Mouse (Mus musculus): ENCODE measurements at regions not wholly inside any gene's neighbourhood (a gene's known extent, or its start where the extent isn't known, plus 50 kb on each side); places are given as distances from the start of the nearest gene placed in this dataset.
"Not testable (repeated sequence)": the region's sequence is repeated elsewhere in the genome, so short reads cannot be mapped to it uniquely, and the experiment has no call there.

DNA sequence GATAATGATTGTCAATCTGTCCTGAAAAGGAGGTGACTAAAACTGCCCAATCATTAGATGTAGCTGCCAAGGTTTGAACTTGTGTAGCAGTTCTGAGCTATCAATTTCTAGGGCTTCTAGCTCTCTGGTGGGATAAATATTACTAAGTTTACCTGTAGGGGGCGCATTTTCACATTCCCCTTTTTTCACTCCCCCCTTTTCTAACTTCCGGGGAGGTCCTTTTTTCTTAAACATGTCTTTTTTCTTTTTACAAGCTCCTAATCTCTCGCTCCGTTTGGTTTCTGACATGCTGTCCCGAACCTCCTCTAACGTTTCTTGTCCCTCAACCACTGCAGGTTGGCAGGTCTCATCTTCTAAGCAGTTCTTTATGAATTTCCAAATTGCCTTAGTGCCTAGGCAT lies 2129.0 kb downstream of the Cntnap5b start:
- not testable (repeated sequence) for ATAC-seq (replicated peaks in 1 of 2; ENCODE audit: insufficient read depth in 1 of 2, low FRiP score in 2 of 2, low TSS enrichment in 1 of 2, low read depth in 1 of 2, poor library complexity in 2 of 2, severe bottlenecking in 2 of 2)

DNA sequence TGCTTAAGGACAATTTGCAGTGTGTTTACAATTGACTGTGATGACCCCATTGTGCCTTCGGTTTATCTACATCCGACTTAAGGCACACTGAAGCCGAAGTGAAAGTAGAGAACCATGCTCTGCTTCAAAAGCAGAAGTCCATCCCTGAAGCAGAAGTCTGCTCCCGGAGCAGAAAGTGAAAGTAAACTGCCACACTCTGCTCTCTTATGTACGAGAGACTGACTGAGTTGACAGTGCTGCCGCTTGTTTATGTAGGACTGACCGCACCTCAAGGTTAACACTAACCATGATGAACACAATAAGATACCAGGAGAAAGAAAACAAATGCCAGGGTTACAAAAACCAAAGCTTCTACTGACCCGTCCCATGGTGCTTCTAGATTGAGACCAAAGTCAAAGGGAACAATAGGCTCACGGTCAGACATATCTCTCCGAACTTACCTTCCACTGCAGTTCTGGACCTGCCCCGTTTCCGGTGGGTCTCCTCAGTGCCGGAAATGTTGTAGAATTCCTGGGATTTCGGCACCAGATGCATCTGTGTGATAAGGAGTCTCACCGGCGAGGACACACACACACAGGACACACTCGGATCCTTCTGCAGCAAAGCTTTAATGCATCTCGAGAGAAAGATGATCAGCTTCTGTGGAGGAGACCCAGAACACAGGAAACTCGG lies 2129.7 kb downstream of the Cntnap5b start:
- peak; percentile 100 for ATAC-seq (replicated peaks in 1 of 2; ENCODE audit: insufficient read depth in 1 of 2, low FRiP score in 2 of 2, low TSS enrichment in 1 of 2, low read depth in 1 of 2, poor library complexity in 2 of 2, severe bottlenecking in 2 of 2)

DNA sequence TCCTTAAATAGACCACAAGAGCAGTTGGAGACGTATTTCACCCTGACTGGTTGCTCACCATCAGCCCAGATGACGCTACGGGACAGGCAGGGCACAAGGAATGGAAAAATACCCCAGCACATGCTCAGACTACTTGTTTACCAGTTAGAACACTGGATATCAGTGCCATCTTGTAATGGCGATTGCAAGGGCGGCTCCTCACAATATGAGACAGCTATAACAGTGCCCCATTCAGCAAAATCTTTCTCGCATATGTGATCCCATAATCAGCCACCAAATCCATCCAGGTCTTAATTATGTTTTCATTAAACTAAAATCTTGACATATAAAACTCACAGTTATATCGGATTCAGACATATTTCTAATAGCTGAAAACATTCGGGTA lies 2130.3 kb downstream of the Cntnap5b start:
- ATAC-seq (replicated peaks in 1 of 2; ENCODE audit: insufficient read depth in 1 of 2, low FRiP score in 2 of 2, low TSS enrichment in 1 of 2, low read depth in 1 of 2, poor library complexity in 2 of 2, severe bottlenecking in 2 of 2): not testable (repeated sequence)

DNA sequence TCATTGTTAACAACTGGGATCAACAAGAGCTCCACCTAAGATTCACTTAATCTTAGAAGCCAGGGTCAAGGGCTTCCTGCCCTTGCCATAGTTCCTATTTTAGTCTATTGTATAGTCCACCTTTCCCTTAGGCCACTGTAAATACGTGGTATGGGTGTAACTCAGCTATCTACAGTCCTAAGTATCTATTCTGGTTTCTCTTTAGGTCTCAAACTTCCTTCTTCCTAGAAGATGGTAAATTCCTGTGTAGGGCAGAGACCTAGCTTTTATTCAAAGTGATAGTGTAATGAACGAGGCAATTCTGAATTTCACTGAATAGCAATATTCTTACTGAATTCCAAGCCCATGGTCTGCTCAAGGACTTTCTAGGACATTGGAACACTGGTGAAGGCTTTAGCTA lies 2144.4 kb downstream of the Cntnap5b start:
- not testable (repeated sequence) for ATAC-seq (replicated peaks in 1 of 2; ENCODE audit: insufficient read depth in 1 of 2, low FRiP score in 2 of 2, low TSS enrichment in 1 of 2, low read depth in 1 of 2, poor library complexity in 2 of 2, severe bottlenecking in 2 of 2)

DNA sequence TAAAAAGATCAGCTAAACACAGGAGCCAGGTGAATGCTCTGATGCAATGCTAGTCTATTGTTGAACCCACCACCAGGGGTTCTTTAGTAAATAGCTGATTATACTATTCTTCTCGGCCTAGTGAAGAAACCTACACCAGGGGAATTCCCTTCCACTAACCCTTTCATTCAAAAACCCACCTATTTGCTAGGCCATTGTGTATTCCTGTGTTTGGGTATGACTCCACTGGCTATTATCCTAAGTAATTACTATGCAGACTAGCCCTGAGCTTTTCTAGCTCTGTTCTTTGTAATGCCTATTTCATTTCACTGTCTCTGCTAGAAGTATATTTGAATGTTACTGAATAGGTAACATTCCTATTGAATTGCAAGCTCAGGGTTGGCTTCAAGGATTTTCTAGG lies 2146.3 kb downstream of the Cntnap5b start:
- ATAC-seq (replicated peaks in 1 of 2; ENCODE audit: insufficient read depth in 1 of 2, low FRiP score in 2 of 2, low TSS enrichment in 1 of 2, low read depth in 1 of 2, poor library complexity in 2 of 2, severe bottlenecking in 2 of 2): no peak

DNA sequence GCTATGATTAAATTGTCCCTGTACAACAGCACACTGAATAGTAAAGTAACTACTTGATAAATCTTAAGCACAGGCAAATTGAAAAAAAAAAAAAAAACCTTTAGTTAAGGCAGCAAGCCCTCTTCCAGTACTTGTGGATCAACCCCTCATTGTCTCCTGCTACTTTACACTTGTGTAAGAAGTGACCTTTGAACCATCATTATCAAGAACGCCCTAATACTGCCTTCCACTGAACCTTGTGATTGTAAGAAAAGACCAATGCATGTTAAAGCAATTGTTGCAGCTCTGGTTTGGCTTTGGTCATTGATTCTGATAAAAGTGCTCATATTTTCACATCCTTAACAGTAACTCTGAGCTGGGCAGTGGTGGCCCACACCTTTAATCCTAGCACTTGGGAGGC lies 2168.5 kb downstream of the Cntnap5b start:
- ATAC-seq (replicated peaks in 1 of 2; ENCODE audit: insufficient read depth in 1 of 2, low FRiP score in 2 of 2, low TSS enrichment in 1 of 2, low read depth in 1 of 2, poor library complexity in 2 of 2, severe bottlenecking in 2 of 2): no peak

All from hematopoietic stem cell, adult 5-6 weeks (primary cell).